Mouse (Mus musculus) forebrain, embryonic 12.5 days (tissue): Measurements from ENCODE around the gene Akap9. TPM values are rescaled to one million over a fixed set of nuclear protein-coding genes. Genes with fewer than 3 reads are reported as not detected.
"Not testable (repeated sequence)": the region's sequence is repeated elsewhere in the genome, so short reads cannot be mapped to it uniquely, and the experiment has no call there.

ENCODE experiments used
- ATAC-seq: fragments of 200-750 bp; cut with Nextera tagmentation; 2 replicates; pipeline ENCODE4 v1.8.0; 2017; ENCODE audit warnings: moderate TSS enrichment; ENCODE audit not compliant: low FRiP score
- H3K27ac ChIP-seq: fragments of 300-500 bp; sonication (generic); 2 replicates; pipeline ENCODE4 v1.5.1; 2016; ENCODE audit warnings: mild to moderate bottlenecking
- H3K27me3 ChIP-seq: fragments of 300-500 bp; sonication (generic); 2 replicates; pipeline ENCODE4 v1.6.1; 2016; ENCODE audit warnings: mild to moderate bottlenecking
- H3K36me3 ChIP-seq: fragments of 300-500 bp; sonication (generic); replicated peaks from 2 replicates; pipeline ENCODE4 v1.6.1; 2016; ENCODE audit warnings: mild to moderate bottlenecking
- H3K4me1 ChIP-seq: fragments of 300-500 bp; sonication (generic); 2 replicates; pipeline ENCODE4 v1.6.1; 2016
- H3K4me2 ChIP-seq: fragments of 300-500 bp; sonication (generic); 2 replicates; pipeline ENCODE4 v1.6.1; 2016; ENCODE audit warnings: mild to moderate bottlenecking, moderate library complexity
- H3K4me3 ChIP-seq: fragments of 300-500 bp; sonication (generic); replicated peaks from 2 replicates; pipeline ENCODE4 v1.5.1; 2016; ENCODE audit warnings: mild to moderate bottlenecking
- H3K9ac ChIP-seq: fragments of 300-500 bp; sonication (generic); 2 replicates; pipeline ENCODE4 v1.6.1; 2016; ENCODE audit warnings: mild to moderate bottlenecking
- H3K9me3 ChIP-seq: fragments of 300-500 bp; sonication (generic); 2 replicates; pipeline ENCODE4 v1.6.1; 2016
- WGBS: fragments of 180-500 bp; shearing (Covaris S2); methylation state at CpG from one replicate; pipeline ENCODE4 v1.1.7; 2016; 5-methylcytosine and 5-hydroxymethylcytosine counted together
- polyA plus RNA-seq: library from polyadenylated mRNA; unstranded; fragments of >200 nt; fragmentation: Nextera tagmentation; extraction: Ambion mirVana; gene quantifications from 2 replicates; pipeline ENCODE4 v1.2.1, GENCODE M21; 2016

The Akap9 gene
- 295 and 296 TPM in 2 replicates for polyA plus RNA-seq

DNA sequence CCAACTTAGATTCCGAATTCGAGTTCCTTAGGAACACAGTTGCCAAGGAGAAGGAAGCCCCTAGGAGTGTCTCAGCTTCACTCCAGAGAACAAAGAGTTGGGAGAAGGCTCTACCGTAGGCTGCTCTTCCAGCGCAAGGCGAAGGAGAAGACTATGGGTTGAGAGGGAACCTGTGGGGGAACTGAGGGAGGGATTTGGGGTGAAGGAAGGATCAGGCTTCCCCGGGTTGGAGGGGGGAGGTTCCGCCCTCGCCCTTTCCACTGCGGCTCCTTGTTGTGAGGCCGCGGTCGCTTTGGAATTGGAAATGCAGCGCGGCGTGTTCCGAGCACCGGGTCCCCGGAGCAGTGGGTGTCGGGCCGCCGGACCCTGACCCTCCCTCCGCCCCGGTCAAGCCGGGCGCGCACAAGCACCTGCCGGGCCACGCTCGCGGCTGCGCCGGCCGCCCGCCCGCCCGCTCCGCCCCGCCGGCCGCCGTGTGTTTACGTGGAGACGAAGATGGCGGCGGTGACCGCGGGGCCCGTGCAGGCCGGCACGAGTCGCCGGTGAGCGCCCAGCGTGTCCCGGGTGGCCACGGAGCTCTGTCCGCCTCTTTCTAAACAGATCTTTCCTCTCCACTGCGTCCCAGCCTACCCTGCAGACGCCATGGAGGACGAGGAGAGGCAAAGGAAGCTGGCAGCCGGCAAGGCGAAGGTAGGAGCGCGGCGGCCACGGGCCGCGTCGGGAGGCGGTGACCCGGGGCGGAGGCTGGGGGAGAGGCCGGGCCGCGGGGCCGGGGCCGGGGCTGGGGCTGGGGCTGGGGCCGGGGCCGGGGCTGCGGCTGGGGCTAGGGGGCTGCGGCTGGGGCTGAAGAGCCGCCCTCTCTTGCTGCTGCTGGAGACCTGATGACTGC is at the start of gene Akap9:
Akap9 (plus strand) TSS at position 254 of the 889 bp plus-strand sequence.
- Histone ChIP-seq H3K4me3 (peak within 1 kb of the TSS; percentile 94), H3K36me3 (0 out of 2 replicates have a peak, but pooled peaks cover 5% of the 10 kb centered on the region), H3K9ac (peak within 1 kb of the TSS; percentile 100), H3K27me3 (no peaks in the 10 kb centered on the region), H3K4me2 (peak within 1 kb of the TSS; percentile 68), H3K4me1 (peaks cover 29% of the 10 kb centered on the region), H3K27ac (peak within 1 kb of the TSS; percentile 94), H3K9me3 (no peaks in the 10 kb centered on the region)
- under 1% methylated on average over 47 of the region's 82 CpGs for WGBS
- peak; percentile 88 for ATAC-seq

DNA sequence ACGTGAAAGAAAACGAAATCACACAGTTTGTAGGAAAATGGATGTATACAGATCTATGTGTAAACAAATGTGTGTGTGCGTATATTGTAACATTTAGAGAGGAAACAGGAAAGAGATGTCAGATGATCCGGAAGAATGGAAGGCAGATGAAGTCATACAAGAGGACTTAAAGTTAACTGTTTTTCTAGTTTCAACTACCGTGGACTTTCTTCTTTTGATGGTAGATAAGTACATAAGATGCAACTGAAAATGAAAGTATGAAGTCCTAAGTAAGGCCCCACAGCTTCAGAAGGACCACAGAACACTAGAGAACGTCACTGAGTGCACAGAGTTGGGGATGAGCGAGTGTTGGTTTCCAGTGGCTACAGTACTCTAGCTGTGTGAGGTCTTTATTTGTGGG is 41.0 kb upstream of the Akap9 start:
- not testable (repeated sequence) for H3K9ac ChIP-seq, ATAC-seq, H3K4me3 ChIP-seq, H3K27ac ChIP-seq, H3K4me2 ChIP-seq, H3K36me3 ChIP-seq, H3K4me1 ChIP-seq, H3K27me3 ChIP-seq, H3K9me3 ChIP-seq
- WGBS: 90% methylated on average over 6 of the region's 7 CpGs

DNA sequence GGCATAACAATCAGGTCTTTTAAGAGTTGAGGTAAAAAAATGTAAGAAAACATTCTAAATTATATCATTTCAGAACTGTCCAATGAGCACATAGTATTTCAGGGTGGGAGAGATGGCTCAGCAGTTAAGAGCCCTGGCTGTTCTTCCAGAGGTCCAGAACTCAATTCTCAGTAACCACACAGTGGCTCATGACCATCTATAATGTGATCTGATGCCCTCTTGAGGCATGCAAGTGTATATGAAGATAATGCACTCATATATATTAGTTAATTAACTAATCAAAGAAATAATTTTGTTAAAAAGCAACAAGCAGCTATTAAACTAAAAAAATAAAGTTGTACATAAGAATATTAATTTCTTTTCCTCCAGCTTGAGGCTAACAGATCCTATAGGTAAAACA is 38.7 kb upstream of the Akap9 start:
- Histone ChIP-seq H3K4me2 (no peak overlapping the region), H3K4me3 (no peak overlapping the region), H3K9me3 (no peaks in the 10 kb centered on the region), H3K4me1 (peaks cover 3% of the 10 kb centered on the region; the same call in 1 of the 2 replicates), H3K27me3 (no peaks in the 10 kb centered on the region), H3K27ac (no peak overlapping the region), H3K9ac (no peak overlapping the region), H3K36me3 (no peaks in the 10 kb centered on the region)
- no peak for ATAC-seq

DNA sequence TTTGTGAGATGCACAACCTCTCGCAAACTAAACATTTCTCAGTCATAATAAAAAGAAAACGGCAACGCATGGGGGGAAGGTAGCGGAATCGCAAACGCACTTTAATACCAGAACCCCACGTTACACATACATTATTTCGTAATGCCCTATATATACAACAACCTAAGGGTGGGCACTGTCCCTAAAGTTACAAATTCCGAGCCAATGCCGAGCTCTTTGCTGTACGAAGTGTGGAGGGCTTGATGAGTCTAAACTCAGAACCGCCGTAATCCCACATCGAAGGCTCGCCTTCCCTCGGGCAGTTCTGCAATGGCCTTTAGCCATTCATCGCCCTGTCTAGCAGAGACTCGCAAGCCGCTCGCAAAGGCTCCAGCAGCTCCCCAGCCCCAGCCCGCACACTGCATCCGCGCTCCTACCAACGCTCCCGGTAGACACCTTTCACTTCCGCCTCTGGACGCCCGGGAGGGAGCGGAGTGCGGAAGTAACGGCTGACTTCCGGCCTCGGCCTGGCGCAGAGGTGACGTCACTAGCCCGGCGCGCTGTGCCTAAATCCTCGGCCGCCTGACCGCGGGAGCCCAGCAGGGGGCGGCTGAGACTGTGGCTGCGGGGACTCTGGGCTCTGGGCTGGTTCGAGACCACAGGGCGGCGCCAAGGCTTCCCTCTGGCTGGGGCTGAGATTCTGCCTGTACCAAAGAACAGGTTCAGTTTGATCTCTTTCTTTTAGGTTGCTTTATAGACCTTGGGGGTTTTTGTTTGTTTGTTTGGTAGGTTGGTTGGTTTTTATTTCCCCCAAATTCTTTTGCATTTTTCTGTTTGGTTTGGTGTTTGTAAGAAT is 34.2 kb upstream of the Akap9 start, which contains the start of gene Mterf1a:
Mterf1a (minus strand) TSS at position 475 of the 835 bp plus-strand sequence.
- not testable (repeated sequence) for H3K4me1 ChIP-seq, H3K27ac ChIP-seq, H3K9me3 ChIP-seq, H3K27me3 ChIP-seq, H3K36me3 ChIP-seq
- Histone ChIP-seq H3K4me2 (peak within 1 kb of the TSS; percentile 66), H3K4me3 (peak within 1 kb of the TSS; percentile 41), H3K9ac (peak within 1 kb of the TSS; percentile 55)
- ATAC-seq: peak; percentile 100
- under 1% methylated on average over 10 of the region's 47 CpGs for WGBS

DNA sequence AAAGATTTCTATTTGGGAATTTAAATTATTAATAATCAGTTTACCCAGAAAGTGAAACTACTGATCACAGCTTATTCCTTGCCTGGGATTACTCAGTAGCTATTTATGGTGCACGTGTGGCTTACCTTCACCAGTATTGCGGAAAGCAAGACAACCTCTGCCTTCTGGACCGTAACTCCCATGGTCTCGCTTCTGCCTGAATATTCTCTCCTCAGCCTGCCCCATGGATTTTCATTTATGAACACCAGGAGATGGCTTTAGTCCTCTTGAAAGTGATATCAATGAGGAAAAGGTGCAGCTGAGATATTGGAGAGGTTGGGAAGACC is 33.6 kb upstream of the Akap9 start:
- not testable (repeated sequence) for ATAC-seq, H3K9ac ChIP-seq, H3K27ac ChIP-seq, H3K36me3 ChIP-seq, H3K27me3 ChIP-seq, H3K9me3 ChIP-seq, H3K4me1 ChIP-seq, H3K4me3 ChIP-seq, H3K4me2 ChIP-seq
- 98% methylated on average over 4 of the region's 4 CpGs for WGBS

DNA sequence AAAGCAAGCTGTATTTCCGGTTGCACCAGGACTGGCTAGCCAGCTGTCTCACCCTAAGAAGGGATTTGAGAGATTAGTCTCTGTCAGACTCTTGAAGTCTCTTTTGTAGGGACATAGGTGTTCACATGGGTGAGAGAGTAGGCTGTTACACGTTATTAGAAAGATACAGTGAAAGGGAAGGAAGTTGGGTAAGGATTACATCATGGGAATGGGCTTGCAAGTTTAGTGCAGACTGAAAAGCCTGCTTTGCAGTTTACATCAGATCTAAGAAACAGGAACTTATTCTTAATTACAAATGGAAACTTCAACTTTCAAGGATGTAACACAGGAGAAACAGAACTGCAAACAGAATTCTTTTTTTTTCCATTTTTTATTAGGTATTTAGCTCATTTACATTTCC is 22.4 kb upstream of the Akap9 start:
- no peaks in the 10 kb centered on the region for H3K4me1 ChIP-seq
- H3K27ac ChIP-seq: no peak overlapping the region
- WGBS: 72% methylated on average over 2 of the region's 2 CpGs
- H3K4me2 ChIP-seq: no peak overlapping the region
- H3K27me3 ChIP-seq: no peaks in the 10 kb centered on the region
- H3K9me3 ChIP-seq: no peaks in the 10 kb centered on the region
- H3K36me3 ChIP-seq: no peaks in the 10 kb centered on the region
- H3K4me3 ChIP-seq: no peak overlapping the region
- no peak overlapping the region for H3K9ac ChIP-seq
- no peak for ATAC-seq

DNA sequence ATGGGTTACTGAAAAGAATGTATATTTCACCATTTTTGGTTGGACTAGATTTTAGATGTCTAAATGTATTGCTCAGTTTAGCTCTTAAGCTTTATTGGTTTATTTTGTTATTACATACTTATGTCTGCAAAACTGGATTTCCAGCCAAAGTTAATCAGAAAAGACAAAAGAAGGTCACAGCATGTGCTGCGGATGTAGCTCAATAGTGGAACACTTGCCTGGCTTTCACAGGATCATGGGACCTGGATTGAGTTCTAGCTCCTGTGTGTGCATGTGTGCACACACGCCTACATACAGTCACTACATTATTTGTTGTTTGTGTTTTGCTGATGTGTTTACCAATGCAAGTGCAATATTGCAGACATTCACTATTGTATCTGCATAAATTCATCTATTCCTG is 5.5 kb upstream of the Akap9 start:
- no peaks in the 10 kb centered on the region for H3K9me3 ChIP-seq
- no peaks in the 10 kb centered on the region for H3K36me3 ChIP-seq
- H3K27me3 ChIP-seq: no peaks in the 10 kb centered on the region
- H3K27ac ChIP-seq: no peak overlapping the region
- H3K4me2 ChIP-seq: no peak overlapping the region
- H3K4me1 ChIP-seq: peaks cover 5% of the 10 kb centered on the region; the same call in 1 of the 2 replicates
- no peak overlapping the region for H3K9ac ChIP-seq
- no peak overlapping the region for H3K4me3 ChIP-seq
- ATAC-seq: no peak
- 90% methylated on average over 2 of the region's 2 CpGs for WGBS

DNA sequence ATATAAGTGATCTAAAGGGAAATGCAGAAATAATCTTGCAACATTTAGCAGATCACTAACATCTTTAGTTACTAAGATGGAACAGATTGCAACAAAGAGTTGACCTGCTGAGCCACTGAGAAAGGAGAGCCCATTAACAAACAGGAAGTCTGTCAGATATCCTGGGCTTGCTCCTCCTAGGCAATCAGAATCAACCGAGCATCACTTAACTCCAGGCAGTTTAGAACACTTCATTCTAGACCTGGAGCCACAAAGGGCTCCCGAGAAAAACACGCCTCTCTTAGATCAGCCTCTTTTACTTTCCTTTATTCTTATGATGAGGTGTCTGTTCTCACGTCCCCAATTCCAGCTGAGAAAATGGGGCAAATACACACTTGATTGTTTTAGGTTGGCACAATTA is 1.2 kb upstream of the Akap9 start:
- H3K4me3 ChIP-seq: no peak overlapping the region
- no peak for ATAC-seq
- peaks cover 24% of the 10 kb centered on the region for H3K4me1 ChIP-seq
- WGBS: 22% methylated on average over 4 of the region's 4 CpGs
- H3K9me3 ChIP-seq: no peaks in the 10 kb centered on the region
- no peak overlapping the region for H3K4me2 ChIP-seq
- H3K9ac ChIP-seq: no peak overlapping the region
- H3K27me3 ChIP-seq: no peaks in the 10 kb centered on the region
- H3K36me3 ChIP-seq: no peaks in the 10 kb centered on the region
- H3K27ac ChIP-seq: 0 out of 2 replicates have a peak overlapping the region, but pooled peaks have one; percentile 31

DNA sequence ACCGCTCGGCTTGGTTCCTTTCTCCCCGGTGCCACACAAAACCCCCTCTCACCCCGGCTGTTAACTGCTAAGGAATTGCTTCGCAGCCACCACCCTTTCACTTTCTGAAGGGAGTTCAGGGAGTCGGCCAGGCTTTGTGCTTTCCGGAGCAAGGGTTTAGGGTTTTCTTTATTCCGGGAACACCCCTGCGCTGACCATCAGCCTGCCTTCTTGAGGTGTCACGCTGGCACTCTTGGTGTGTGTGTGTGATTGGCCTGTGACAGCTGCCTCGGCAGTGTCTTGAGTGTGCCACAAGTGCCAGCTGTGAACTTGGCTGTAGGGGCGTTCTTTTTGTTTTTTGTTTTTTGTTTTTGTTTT is 814 bp downstream of the Akap9 start:
- Histone ChIP-seq H3K9me3 (no peaks in the 10 kb centered on the region), H3K4me1 (peaks cover 29% of the 10 kb centered on the region), H3K4me3 (peak overlapping the region; percentile 94), H3K9ac (peak overlapping the region; percentile 100), H3K36me3 (0 out of 2 replicates have a peak, but pooled peaks cover 5% of the 10 kb centered on the region), H3K27me3 (no peaks in the 10 kb centered on the region), H3K4me2 (peak overlapping the region; percentile 68), H3K27ac (peak overlapping the region; percentile 94)
- peak; percentile 69 for ATAC-seq
- WGBS: under 1% methylated on average over 12 of the region's 12 CpGs

DNA sequence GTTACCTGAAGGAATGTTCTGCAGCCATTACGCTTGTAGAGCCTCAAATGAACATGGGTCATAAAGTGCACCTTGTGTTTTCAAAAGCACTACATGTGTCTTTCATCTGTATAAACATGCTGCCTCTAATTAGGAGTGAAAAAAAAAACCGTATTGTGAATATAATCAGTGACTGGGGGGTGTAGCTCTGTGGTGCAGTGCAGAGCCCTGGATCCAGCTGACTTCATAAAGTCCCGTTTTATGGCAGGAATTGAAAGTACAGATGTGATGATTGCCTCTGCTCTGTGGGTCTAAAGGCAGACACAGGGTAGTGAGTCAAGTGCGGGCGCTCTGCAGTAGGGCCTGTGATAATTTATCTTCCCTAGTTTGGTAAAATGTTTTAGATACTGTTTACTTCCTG is 2.9 kb downstream of the Akap9 start:
- Histone ChIP-seq H3K27me3 (no peaks in the 10 kb centered on the region), H3K9me3 (no peaks in the 10 kb centered on the region), H3K4me3 (peak overlapping the region; percentile 94; the same call in 1 of the 2 replicates), H3K36me3 (0 out of 2 replicates have a peak, but pooled peaks cover 5% of the 10 kb centered on the region), H3K27ac (no peak overlapping the region), H3K4me2 (peak overlapping the region; percentile 68), H3K4me1 (peaks cover 29% of the 10 kb centered on the region), H3K9ac (no peak overlapping the region; the same call in 1 of the 2 replicates)
- no peak for ATAC-seq
- WGBS: 52% methylated on average over 5 of the region's 5 CpGs

DNA sequence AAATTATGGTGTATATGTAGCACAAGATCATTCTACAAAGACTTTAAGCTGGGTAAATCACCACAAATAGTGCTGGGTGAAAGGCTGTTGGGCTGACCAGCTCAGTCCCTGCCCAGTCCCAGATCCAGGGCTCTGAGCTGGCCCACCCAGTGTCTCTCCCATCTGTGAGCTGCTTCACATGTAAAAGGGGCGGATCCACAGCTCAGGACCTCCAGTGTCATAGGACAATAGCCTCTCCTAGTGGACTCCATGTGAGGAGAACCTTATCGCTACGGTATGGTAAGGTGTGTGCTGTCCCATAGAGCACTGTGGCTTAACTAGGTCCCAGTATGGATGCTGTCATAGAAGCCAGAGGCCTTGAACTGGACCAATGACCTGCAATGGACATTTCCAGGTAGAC is 3.8 kb downstream of the Akap9 start:
- WGBS: 92% methylated on average over 3 of the region's 3 CpGs
- H3K9ac ChIP-seq: no peak overlapping the region
- H3K4me1 ChIP-seq: peaks cover 26% of the 10 kb centered on the region
- H3K4me3 ChIP-seq: no peak overlapping the region
- no peaks in the 10 kb centered on the region for H3K9me3 ChIP-seq
- ATAC-seq: no peak
- no peaks in the 10 kb centered on the region for H3K27me3 ChIP-seq
- H3K27ac ChIP-seq: no peak overlapping the region
- 0 out of 2 replicates have a peak, but pooled peaks cover 5% of the 10 kb centered on the region for H3K36me3 ChIP-seq
- no peak overlapping the region for H3K4me2 ChIP-seq

DNA sequence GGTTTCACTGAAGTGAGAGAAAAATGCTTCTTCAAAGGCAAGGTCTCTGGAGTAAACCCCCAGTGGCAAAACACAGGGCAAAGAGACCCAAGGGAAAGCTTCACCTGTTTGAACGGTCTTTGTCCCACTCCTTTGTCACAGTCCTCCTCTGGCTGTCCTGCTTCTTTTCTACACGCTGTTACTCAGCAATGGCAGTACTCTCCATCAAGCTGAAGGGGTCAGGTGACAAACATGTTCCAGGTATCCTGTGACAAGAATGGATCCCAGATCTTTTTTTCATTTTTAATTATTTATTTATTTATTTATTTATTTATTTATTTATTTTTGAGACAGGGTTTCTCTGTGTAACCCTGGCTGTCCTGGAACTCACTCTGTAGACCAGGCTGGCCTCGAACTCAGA is 5.7 kb downstream of the Akap9 start:
- no peak for ATAC-seq

More for the DNA sequence above, 5.7 kb downstream of the Akap9 start:
- Histone ChIP-seq H3K4me1 (peaks cover 24% of the 10 kb centered on the region), H3K27ac (no peak overlapping the region), H3K9ac (no peak overlapping the region), H3K9me3 (no peaks in the 10 kb centered on the region), H3K36me3 (peaks cover 6% of the 10 kb centered on the region; the same call in 1 of the 2 replicates), H3K27me3 (no peaks in the 10 kb centered on the region), H3K4me3 (no peak overlapping the region), H3K4me2 (no peak overlapping the region)
- 99% methylated on average over 3 of the region's 3 CpGs for WGBS
